Mouse (Mus musculus) liver, adult 2 months (tissue): ENCODE measurements at regions not wholly inside any gene's neighbourhood (a gene's known extent, or its start where the extent isn't known, plus 50 kb on each side); places are given as distances from the start of the nearest gene placed in this dataset.

Experiments
- CTCF ChIP-seq: fragments of 200-500 bp; IDR thresholded peaks from 2 replicates; pipeline ENCODE4 v1.5.1; 2011; ENCODE audit warnings: low read depth, low read length, control low read depth
- POLR2A ChIP-seq: fragments of 200-500 bp; IDR thresholded peaks from 2 replicates; pipeline ENCODE4 v1.6.1; 2011; ENCODE audit warnings: low read length, control low read depth; ENCODE audit not compliant: insufficient read depth; ENCODE audit errors: extremely low read depth

DNA sequence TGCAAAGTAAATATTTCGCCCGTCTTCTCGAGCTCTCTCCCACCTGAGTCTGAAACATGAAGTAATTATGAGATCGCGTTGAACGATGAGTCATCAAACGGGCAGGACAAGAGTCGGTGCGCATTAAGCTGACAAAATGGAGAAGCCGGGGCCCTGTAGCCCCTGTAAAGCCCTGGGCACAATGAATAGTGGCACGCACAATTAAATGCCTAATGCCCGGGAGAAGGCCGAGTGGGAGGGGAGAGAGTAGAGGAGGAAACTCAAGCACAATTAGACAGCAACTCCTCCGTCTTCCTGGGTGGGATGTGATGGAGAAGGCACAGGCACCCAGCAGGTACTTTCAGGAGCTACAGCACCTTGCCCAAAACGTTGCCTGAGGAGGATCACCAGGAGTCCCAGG lies 94.3 kb upstream of the Cdh13 start:
- no peak for TF ChIP-seq CTCF
- no peak for TF ChIP-seq POLR2A
